Mouse (Mus musculus) megakaryocyte, embryonic 14.5 days (primary cell): ENCODE data around the gene Olfr807.

Experiments used
- FLI1 ChIP-seq: IDR thresholded peaks from 2 replicates; pipeline ENCODE4 v1.6.1; 2012; ENCODE audit warnings: low read length, inconsistent platforms, mixed read lengths
- GATA1 ChIP-seq: IDR thresholded peaks from 3 replicates; pipeline ENCODE4 v1.6.1; 2012; ENCODE audit warnings: mixed read lengths, low read length, inconsistent platforms, borderline replicate concordance

DNA sequence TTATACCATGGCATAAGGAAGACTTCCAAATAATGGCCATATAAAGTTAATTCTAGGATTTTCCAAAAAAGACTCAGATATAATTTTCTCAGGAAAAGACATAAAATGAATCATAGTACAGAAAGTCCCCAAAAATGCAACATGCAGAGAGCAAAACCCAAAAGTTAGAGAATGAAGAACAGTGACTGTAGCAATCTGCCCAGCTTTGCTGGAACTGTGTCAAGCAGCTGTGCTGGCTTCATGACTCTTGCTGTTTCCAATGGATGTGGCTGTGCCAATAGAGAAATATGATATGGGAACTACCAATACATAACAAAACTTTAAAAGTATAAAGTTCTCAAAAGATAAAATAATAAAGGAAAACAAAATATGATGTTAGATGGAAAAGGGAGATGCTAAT is 20.5 kb upstream of the Olfr807 start:
- TF ChIP-seq GATA1 (no peak), FLI1 (no peak)
